Mouse (Mus musculus) ES-E14 (cell line): ENCODE measurements around the gene Gm7029. TPM values are rescaled to one million over a fixed set of nuclear protein-coding genes. Genes with fewer than 3 reads are reported as not detected.
"Not testable (repeated sequence)": the region's sequence is repeated elsewhere in the genome, so short reads cannot be mapped to it uniquely, and the experiment has no call there.

Experiments
- DNase-seq: peaks from one replicate; pipeline ENCODE4 v3.0.0-alpha.2; 2013; ENCODE audit warnings: low read depth, low spot score
- H3K27ac ChIP-seq: 2 replicates; pipeline ENCODE4 v1.5.1; 2012; ENCODE audit warnings: low read depth, mild to moderate bottlenecking, low read length, moderate library complexity, mixed read lengths; ENCODE audit not compliant: poor library complexity, insufficient read depth, severe bottlenecking
- H3K36me3 ChIP-seq: 2 replicates; pipeline ENCODE4 v1.6.1; 2012; ENCODE audit warnings: mild to moderate bottlenecking, low read length, moderate library complexity, mixed read lengths; ENCODE audit not compliant: control insufficient read depth, poor library complexity, insufficient read depth, severe bottlenecking
- H3K4me1 ChIP-seq, 2 experiments: fragments of 150-350 bp in 1 of 2; sonication (generic) in 1 of 2; 2 replicates each; pipeline ENCODE4 v1.6.1; 2012; ENCODE audit warnings: low read length in 2 of 2, mild to moderate bottlenecking in 1 of 2, mixed read lengths in 1 of 2; ENCODE audit not compliant: control insufficient read depth in 2 of 2, insufficient read depth in 2 of 2, poor library complexity in 1 of 2
- H3K4me3 ChIP-seq, 2 experiments: fragments of 150-350 bp in 1 of 2; sonication (generic) in 1 of 2; 2 replicates each; pipeline ENCODE4 v1.5.1; 2012; ENCODE audit warnings: low read length in 2 of 2, low read depth in 1 of 2, mild to moderate bottlenecking in 1 of 2, mixed read lengths in 1 of 2; ENCODE audit not compliant: insufficient read depth in 1 of 2, poor library complexity in 1 of 2, severe bottlenecking in 1 of 2
- H3K9ac ChIP-seq: 2 replicates; pipeline ENCODE4 v1.6.1; 2012; ENCODE audit warnings: low read depth, mild to moderate bottlenecking, low read length, mixed read lengths; ENCODE audit not compliant: poor library complexity, insufficient read depth, severe bottlenecking
- H3K9me3 ChIP-seq: fragments of 150-350 bp; sonication (generic); 2 replicates; pipeline ENCODE4 v1.6.1; 2012; ENCODE audit warnings: low read depth, mild to moderate bottlenecking, low read length; ENCODE audit not compliant: control insufficient read depth, insufficient read depth
- CHD2 ChIP-seq: IDR thresholded peaks from 2 replicates; pipeline ENCODE4 v1.6.1; 2014; ENCODE audit warnings: mild to moderate bottlenecking, low read depth, low read length, inconsistent platforms
- HCFC1 ChIP-seq: IDR thresholded peaks from 2 replicates; pipeline ENCODE4 v1.6.1; 2012; ENCODE audit warnings: low read length, inconsistent platforms, borderline replicate concordance; ENCODE audit not compliant: insufficient read depth
- MAFK ChIP-seq: IDR thresholded peaks from 2 replicates; pipeline ENCODE4 v1.6.1; 2014; ENCODE audit warnings: mild to moderate bottlenecking, low read depth, low read length, inconsistent platforms; ENCODE audit not compliant: insufficient read depth
- ZC3H11A ChIP-seq: IDR thresholded peaks from 2 replicates; pipeline ENCODE4 v1.6.1; 2012; ENCODE audit warnings: low read depth, mild to moderate bottlenecking, inconsistent platforms, low read length, borderline replicate concordance
- ZNF384 ChIP-seq: IDR thresholded peaks from 2 replicates; pipeline ENCODE4 v1.6.1; 2012; ENCODE audit warnings: low read depth, low read length, inconsistent platforms
- in situ Hi-C, 2 experiments: fragments of 600-800 bp; cut with MboI; formaldehyde crosslinking; loops; one replicate each; pipeline ENCODE4 v1.15.1; 2025; ENCODE audit warnings: low sequenced_read_pairs in 2 of 2, inconsistent platforms in 1 of 2; ENCODE audit not compliant: unreplicated experiment in 2 of 2
- total RNA-seq: library from RNA; depleted of rRNA; stranded (reverse); fragments of 300-350 nt; gene quantifications from 2 replicates; pipeline ENCODE4 v1.2.3, GENCODE M21; 2012

Gene Gm7029
- total RNA-seq, 1 experiment, result 11.6 TPM

DNA sequence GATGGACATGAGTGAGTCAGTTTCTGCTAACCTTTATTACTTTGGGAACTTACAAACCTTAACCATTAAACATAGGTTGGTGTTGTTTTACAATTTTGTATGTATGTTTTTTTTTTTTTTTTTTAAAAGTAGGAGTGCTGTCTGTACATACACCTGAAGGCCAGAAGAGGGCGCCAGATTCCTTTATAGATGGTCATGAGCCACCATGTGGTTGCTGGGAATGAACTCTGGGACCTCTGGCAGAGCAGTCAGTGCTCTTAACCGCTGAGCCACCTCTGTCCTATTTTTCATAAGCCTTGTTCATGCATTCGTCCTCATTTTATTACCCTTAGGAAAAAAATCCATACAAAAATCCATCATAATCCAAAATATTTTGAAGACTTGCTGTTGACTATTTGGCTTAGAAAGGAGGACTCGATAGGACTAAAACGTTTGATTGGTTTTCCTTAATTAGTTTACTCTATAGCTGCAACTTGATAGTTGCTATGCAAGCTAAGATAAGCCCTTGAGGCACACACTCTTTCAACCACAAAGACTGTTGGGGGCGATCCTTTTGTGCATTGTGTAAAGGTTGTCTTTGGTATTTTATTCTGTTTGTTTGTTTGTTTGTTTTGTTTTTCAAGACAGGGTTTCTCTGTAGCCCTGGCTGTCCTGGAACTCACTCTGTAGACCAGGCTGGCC is 23.6 kb downstream of the Gm7029 start:
- Histone ChIP-seq H3K4me1 (peaks cover 14 to 21% of the 10 kb centered on the region in 2 experiments), H3K27ac (peak overlapping the region; percentile 44; the same call in 1 of the 2 replicates), H3K9me3 (no peaks in the 10 kb centered on the region), H3K9ac (no peak overlapping the region; the same call in 1 of the 2 replicates), H3K36me3 (no peaks in the 10 kb centered on the region), H3K4me3 (no peak overlapping the region)
- TF ChIP-seq ZNF384, result peak; percentile 99
- TF ChIP-seq CHD2, result no peak
- TF ChIP-seq HCFC1, result peak; percentile 32; the same call in 1 of the 2 replicates
- peak; percentile 63; the same call in 1 of the 2 replicates for TF ChIP-seq ZC3H11A
- peak; percentile 80 for DNase-seq
- in situ Hi-C loops, result no loop called here

DNA sequence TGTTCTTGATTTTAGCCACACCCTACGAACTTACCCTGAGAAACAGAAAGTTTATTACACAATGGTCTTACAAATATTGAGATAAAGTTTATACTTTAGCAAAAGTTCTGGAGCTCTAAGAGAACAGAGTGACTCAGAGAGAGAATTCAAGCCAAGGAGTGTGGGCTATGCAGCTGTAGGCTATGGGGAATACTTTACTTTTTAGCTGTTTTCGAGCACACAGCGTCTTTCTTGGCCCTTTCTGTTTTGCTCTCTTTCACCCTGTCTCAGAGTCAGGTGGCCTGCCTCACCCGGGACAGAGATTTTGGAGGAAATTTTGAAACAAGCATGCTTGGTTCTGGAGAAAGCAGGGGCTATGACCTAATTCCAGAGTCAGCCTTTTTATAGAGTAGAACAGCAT is 24.6 kb downstream of the Gm7029 start:
- H3K9ac ChIP-seq, H3K27ac ChIP-seq, DNase-seq, H3K9me3 ChIP-seq, in situ Hi-C loops, H3K4me3 ChIP-seq, H3K36me3 ChIP-seq: not testable (repeated sequence)
- peaks cover 14 to 19% of the 10 kb centered on the region in 2 experiments for H3K4me1 ChIP-seq

- H3K4me3 ChIP-seq, result no peak overlapping the region
- no peaks in the 10 kb centered on the region for H3K9me3 ChIP-seq
- in situ Hi-C loops, result no loop called here
- H3K36me3 ChIP-seq, result no peaks in the 10 kb centered on the region
- H3K9ac ChIP-seq, result peak overlapping the region; percentile 37; the same call in 1 of the 2 replicates
- DNase-seq, result no peak
- H3K27ac ChIP-seq, result peak overlapping the region; percentile 87
- H3K4me1 ChIP-seq, result peaks cover 14 to 27% of the 10 kb centered on the region in 2 experiments
- peak; percentile 79 for TF ChIP-seq MAFK
- no peak for TF ChIP-seq HCFC1
These were observed 26.0 kb downstream of the Gm7029 start for GRCm38 (mm10) chr17:33899642-33900041.

DNA sequence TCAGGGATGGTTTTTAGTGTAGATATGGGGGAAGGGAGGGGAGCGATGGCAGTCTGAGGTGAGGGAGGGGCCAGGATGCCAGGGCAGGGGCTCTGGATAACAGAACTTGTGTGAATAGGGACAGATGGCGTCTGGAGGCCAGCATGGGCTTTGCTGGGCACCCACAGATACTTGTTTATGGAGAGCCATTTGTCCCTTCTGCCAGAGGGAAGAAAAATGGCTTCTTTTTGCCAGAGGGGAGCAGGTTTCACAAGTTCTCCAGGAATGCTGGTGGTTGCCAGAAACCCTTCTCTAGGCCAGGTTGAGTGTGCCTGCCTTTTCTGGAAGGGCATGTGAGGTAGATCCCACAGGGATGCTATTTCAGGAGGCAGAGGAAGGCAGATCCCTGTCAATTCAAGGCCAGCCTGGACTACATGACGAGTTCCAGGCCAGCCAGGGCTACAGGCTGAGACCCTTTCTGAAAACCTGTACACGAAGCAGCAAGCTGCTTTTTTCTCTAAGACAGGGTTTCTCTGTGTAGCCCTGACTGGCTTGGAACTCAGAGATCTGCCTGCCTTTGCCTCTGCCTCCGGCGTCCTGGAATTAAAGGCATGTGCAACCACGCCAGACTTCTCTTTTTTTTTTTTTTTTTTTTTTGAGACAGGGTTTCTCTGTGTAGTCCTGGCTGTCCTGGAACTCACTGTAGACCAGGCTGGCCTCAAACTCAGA is 26.8 kb downstream of the Gm7029 start:
- peak overlapping the region; percentile 37; the same call in 1 of the 2 replicates for H3K9ac ChIP-seq
- no peak for DNase-seq
- no peak overlapping the region for H3K4me3 ChIP-seq
- TF ChIP-seq HCFC1, result no peak
- TF ChIP-seq CHD2, result no peak
- TF ChIP-seq ZC3H11A, result no peak
- TF ChIP-seq MAFK, result no peak
- TF ChIP-seq ZNF384, result peak; percentile 54; the same call in 1 of the 2 replicates
- no peaks in the 10 kb centered on the region for H3K36me3 ChIP-seq
- peak overlapping the region; percentile 87 for H3K27ac ChIP-seq
- in situ Hi-C loops, result no loop called here
- H3K4me1 ChIP-seq, result peaks cover 14 to 27% of the 10 kb centered on the region in 2 experiments
- H3K9me3 ChIP-seq, result no peaks in the 10 kb centered on the region

DNA sequence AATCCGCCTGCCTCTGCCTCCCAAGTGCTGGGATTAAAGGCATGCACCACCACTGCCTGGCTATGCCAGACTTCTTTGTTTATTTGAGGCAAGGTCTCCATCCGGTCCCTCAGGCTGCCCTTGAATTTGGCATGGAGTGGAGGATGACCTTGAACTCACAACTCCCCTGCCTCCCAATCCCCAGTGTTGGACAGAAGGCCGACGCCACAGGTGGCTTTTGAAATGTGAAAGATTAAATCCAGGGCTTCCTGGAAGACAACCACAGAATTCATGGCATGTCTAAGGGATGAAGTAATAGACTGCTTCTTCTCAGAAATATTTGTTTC is 27.3 kb downstream of the Gm7029 start:
- H3K27ac ChIP-seq, result peak overlapping the region; percentile 87
- no peak for TF ChIP-seq HCFC1
- 0 out of 2 replicates have a peak, but pooled peaks have one; percentile 12 for TF ChIP-seq ZNF384
- TF ChIP-seq MAFK, result no peak
- no peak overlapping the region for H3K4me3 ChIP-seq
- in situ Hi-C loops, result no loop called here
- no peaks in the 10 kb centered on the region for H3K9me3 ChIP-seq
- no peaks in the 10 kb centered on the region for H3K36me3 ChIP-seq
- no peak for DNase-seq
- peaks cover 14 to 27% of the 10 kb centered on the region in 2 experiments for H3K4me1 ChIP-seq
- H3K9ac ChIP-seq, result peak overlapping the region; percentile 54; the same call in 1 of the 2 replicates
